Mouse (Mus musculus) v-Abl transformed pro-B cells (cell line): Measurements from ENCODE around the gene Gadd45g.

ENCODE experiments used
- in situ Hi-C, 2 experiments: fragments of 400-800 bp; cut with MboI; formaldehyde crosslinking; loops; one replicate each; pipeline ENCODE4 v1.15.1; 2025; ENCODE audit not compliant: unreplicated experiment in 2 of 2

Gene Gadd45g

DNA sequence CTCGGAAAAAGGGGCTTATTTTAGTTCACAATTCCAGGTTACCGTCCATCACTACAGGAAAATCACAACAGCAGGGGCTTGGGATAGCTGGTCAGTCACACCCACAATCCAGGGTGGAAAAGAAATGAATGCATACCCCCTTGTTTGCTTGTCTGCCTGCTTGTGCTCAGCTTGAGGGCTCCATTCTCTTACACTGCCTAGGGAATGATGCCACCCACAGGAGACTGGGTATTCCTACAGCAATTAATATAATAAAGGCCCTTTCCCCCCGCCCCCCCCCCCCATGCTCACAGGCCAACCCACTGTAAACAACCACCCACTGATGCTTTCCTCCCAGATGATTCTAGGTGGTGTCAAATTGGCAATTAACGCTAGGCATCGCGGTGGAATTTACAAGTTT, 14.0 kb upstream of the Gadd45g start:
- in situ Hi-C loops = loop anchor here (10.0 to 25.0 kb wide), 5 partner anchors 802 to 1532 kb away; partner anchors contain the start of gene Nfil3 (in 2 of the 2)

- in situ Hi-C loops = loop anchor here (10.0 to 25.0 kb wide), 5 partner anchors 801 to 1531 kb away; partner anchors contain the start of gene Nfil3 (in 2 of the 2)
These were observed 12.9 kb upstream of the Gadd45g start for GRCm38 (mm10) chr13:51833611-51834010.

GRCm38 (mm10) chr13:51834024-51834423, 12.5 kb upstream of the Gadd45g start:
- in situ Hi-C loops = loop anchor here (10.0 to 25.0 kb wide), 5 partner anchors 801 to 1531 kb away; partner anchors contain the start of gene Nfil3 (in 2 of the 2)

GRCm38 (mm10) chr13:51834520-51834919, 12.0 kb upstream of the Gadd45g start:
- in situ Hi-C loops = loop anchor here (10.0 to 25.0 kb wide), 5 partner anchors 800 to 1530 kb away; partner anchors contain the start of gene Nfil3 (in 2 of the 2)

DNA sequence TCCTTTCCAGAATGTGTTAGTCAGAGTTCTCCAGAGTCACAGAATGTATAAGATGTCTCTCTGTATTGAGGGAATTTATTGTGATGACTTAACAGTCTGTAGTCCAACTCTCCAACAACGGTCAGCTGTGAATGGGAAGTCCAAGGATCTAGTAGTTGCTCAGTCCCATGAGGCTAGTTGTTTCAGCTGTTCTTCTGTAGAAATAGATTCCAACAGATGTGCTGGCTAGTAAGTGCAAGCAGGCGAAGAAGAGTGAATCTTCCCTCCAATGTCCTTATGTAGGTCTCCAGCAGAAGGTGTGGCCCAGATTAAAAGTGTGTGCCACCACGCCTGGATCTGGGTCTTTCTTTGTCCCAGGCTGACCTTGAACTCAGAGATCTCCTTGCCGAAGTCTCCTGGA, 11.3 kb upstream of the Gadd45g start:
- in situ Hi-C loops = loop anchor here (10.0 to 25.0 kb wide), 5 partner anchors 800 to 1530 kb away; partner anchors contain the start of gene Nfil3 (in 2 of the 2)

DNA sequence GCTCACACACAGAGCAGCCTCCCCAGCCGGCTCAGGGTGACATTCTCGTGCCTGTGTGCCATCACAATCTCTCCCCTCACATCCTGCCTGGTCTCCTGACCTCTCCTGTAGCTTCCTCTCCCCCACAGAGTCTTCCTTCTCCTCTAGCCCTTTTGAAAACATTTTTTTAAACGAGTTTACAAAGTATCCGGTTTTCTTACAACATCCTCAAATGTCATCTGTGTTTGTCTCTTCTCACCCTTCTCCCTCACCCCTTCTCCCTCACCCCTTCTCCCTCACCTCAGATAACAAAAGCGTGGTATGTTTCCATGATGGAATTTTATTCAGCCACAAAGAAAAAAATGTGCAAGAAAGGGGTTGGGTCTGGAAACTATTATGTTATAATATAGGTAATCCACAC, 9.1 kb upstream of the Gadd45g start:
- in situ Hi-C loops = loop anchor here (10.0 to 25.0 kb wide), 5 partner anchors 797 to 1527 kb away; partner anchors contain the start of gene Nfil3 (in 2 of the 2)

DNA sequence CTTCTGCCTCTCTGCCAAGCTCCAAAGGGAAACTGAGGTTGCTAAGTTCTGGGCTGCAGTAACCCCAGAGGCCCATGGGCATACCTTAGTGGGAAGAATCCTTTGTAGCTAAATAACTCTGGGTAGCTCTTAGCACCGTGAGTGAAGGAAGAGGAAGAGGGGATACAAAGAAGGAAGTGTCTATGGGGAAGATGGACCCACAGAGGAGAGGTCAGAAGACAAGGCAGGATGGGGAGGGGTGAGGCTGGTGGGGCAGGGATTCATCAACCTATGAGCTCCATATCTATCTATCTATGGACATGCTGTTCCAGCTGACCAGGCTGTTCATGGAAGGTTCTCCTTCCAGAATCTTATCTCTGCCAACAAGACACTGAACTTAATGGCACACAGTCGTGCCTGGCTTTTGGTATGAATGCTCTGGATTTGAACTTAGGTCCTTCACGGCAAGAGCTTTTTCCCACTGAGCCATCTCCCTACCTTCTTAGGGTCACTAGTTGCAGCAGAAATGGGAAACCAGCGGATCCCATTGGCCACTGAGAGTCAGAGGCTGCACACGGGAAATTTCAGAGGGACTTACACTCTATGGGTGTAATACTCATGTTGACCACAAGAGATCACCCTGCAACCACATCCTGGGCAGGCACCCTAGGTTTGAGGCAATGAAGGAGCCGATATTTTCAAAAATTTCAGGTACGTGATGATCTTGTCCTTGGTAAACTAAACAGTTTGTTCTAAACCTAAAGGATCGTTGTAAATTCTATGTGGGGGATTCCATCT, 7.0 kb upstream of the Gadd45g start:
- in situ Hi-C loops = loop anchor here (5.0 to 25.0 kb wide), 7 partner anchors 315 to 1525 kb away; partner anchors contain the start of gene Nfil3 (in 2 of the 2)

GRCm38 (mm10) chr13:51840702-51841101, 5.8 kb upstream of the Gadd45g start:
- in situ Hi-C loops = loop anchor here (5.0 to 25.0 kb wide), 4 partner anchors 314 to 1522 kb away; partner anchors contain the start of gene Nfil3 (in 2 of the 2)

DNA sequence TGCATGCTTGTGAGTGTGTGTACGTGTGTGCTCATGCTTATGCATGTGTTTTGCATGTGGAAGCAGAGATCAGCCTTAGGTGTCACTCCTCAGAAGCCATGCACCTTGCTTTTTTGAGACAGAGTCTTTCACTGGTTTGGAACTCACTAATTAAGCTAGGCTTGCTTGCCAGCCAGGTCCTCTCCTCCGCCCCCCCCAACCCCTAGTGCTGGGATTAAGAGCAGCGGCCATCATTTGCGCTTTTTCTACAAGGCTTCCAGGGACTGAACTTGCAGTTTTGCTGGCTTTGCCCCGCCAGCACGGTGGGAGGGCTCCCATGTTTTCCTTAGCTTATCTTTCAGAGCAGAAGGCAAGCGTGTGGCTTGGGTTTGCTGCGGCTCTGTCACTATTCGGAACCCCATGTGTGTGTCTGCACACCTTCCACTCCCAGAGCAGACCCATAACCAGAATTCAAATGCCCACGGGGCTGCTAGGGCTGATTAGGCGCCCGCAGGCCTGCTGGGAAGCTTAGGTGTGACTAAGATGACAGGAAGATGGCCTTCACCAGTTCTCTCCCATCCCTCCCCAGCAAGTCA, 4.8 kb upstream of the Gadd45g start:
- in situ Hi-C loops = loop anchor here (5.0 to 25.0 kb wide), 4 partner anchors 313 to 1521 kb away; partner anchors contain the start of gene Nfil3 (in 2 of the 2)

- in situ Hi-C loops = loop anchor here (5.0 to 25.0 kb wide), 4 partner anchors 313 to 1520 kb away; partner anchors contain the start of gene Nfil3 (in 2 of the 2)
These were observed 4.3 kb upstream of the Gadd45g start for GRCm38 (mm10) chr13:51842191-51842590.

DNA sequence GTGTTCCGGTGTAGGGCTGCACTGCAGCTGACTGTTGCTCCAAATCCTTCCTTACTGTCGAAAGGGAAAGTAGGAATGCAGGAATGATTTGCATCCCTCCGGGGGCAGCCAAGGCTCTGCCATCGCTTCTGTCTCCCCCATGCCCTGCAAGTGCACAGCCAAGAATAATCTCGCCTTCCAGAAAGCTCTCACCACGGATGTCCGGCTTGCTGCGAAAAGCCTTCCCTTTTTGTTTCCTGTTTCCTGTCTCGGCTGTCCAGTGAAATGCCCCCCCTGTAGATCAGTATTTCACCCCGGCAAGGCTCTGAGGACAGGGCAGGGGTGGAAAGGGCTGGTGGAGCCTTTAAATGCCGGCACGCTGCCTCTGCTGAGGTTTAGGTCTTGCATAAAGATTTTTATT, 3.7 kb upstream of the Gadd45g start:
- in situ Hi-C loops = loop anchor here (5.0 to 25.0 kb wide), 4 partner anchors 312 to 1520 kb away; partner anchors contain the start of gene Nfil3 (in 2 of the 2)

DNA sequence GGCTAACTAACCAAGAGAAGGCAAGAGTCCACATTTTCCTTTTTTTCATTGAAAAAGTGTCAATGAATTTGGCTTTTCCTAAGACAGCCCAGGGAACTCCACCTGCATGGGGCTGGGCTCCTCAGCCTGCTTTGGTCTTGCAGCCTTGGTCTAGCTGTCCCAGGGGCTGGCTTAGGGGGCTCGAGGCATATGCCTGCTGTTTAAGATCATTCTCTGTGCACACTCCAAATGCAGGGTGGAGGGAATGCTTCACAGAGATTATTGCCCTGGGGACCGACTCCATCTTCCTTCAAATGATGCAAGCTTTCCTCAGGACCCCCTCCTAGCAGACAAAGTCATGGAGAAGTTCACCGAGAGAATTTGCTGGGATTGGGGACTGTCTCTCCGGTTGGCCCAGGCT, 3.2 kb upstream of the Gadd45g start:
- in situ Hi-C loops = loop anchor here (5.0 to 25.0 kb wide), 4 partner anchors 312 to 1519 kb away; partner anchors contain the start of gene Nfil3 (in 2 of the 2)

- in situ Hi-C loops = loop anchor here (5.0 to 25.0 kb wide), 4 partner anchors 311 to 1518 kb away; partner anchors contain the start of gene Nfil3 (in 2 of the 2)
These were observed 2.4 kb upstream of the Gadd45g start for GRCm38 (mm10) chr13:51844118-51844517.

DNA sequence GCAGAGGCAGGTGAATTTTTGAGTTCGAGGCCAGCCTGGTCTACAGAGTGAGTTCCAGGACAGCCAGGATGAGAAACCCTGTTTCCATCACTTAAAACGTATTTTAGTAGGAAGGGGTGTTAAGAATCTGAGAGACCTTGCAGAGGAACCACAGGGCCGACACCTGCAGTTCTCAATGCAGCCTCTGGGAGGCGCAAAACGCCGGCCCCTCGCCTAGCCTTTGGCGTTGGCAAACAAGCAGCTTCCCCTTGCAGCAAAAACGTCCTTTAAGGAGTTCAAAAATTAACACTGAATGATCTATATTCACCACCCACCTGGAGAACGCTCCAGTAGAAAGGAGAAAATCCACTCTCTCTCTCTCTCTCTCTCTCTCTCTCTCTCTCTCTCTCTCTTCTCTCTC, 1.8 kb upstream of the Gadd45g start:
- in situ Hi-C loops = loop anchor here (5.0 to 25.0 kb wide), 5 partner anchors 183 to 1518 kb away; partner anchors contain the start of gene Nfil3 (in 2 of the 2)

GRCm38 (mm10) chr13:51845072-51845471, 1.4 kb upstream of the Gadd45g start:
- in situ Hi-C loops = loop anchor here (5.0 to 25.0 kb wide), 5 partner anchors 182 to 1517 kb away; partner anchors contain the start of gene Nfil3 (in 2 of the 2)

GRCm38 (mm10) chr13:51845591-51846191, 787 bp upstream of the Gadd45g start:
- in situ Hi-C loops = loop anchor here (5.0 to 25.0 kb wide), 5 partner anchors 182 to 1517 kb away; partner anchors contain the start of gene Nfil3 (in 2 of the 2)

GRCm38 (mm10) chr13:51846868-51847793, 653 bp downstream of the Gadd45g start:
- in situ Hi-C loops = loop anchor here (5.0 to 25.0 kb wide), 5 partner anchors 180 to 1515 kb away; partner anchors contain the start of gene Nfil3 (in 2 of the 2)

DNA sequence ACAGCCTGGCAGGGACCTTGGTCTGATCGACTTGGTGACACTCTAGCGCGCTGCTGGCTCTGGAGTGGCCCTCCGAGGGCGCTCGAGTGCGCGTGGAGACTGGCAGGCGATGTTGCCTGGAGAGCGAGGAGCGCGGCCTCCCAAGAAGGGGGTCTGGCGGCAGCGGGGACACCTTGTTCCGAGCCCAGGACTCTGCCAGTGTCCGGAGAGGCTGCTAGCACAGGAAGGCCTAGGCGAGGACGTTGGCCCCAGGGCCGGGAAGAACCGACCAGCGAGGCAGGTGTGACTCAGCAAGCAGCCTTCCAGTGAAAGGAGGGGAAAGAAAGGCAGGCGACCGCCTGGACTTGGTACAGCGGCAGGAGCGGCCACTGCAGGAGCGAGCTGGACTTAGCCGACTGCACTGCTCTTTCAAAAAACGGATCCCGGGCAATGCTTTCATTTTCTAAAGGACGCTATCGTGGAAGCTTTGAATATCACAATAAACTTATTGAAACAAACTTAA, 1.6 kb downstream of the Gadd45g start:
- in situ Hi-C loops = loop anchor here (5.0 to 25.0 kb wide), 5 partner anchors 179 to 1514 kb away; partner anchors contain the start of gene Nfil3 (in 2 of the 2)
